Mouse (Mus musculus) lung, embryonic 16.5 days (tissue): Measurements from ENCODE around the gene Eef1akmt2. TPM values are rescaled to one million over a fixed set of nuclear protein-coding genes. Genes with fewer than 3 reads are reported as not detected.

ENCODE experiments used
- ATAC-seq: fragments of 200-750 bp; cut with Nextera tagmentation; 2 replicates; pipeline ENCODE4 v1.8.0; 2017; ENCODE audit warnings: low read depth, mild to moderate bottlenecking, moderate library complexity
- H3K27ac ChIP-seq: fragments of 300-500 bp; sonication (generic); 2 replicates; pipeline ENCODE4 v1.5.1; 2014; ENCODE audit warnings: mild to moderate bottlenecking, control low read depth, low read length
- H3K27me3 ChIP-seq: fragments of 300-500 bp; sonication (generic); 2 replicates; pipeline ENCODE4 v1.6.1; 2014; ENCODE audit warnings: low read depth, low read length, mixed read lengths; ENCODE audit not compliant: control insufficient read depth, insufficient read depth
- H3K36me3 ChIP-seq: fragments of 300-500 bp; sonication (generic); 2 replicates; pipeline ENCODE4 v1.6.1; 2014; ENCODE audit warnings: low read length; ENCODE audit not compliant: control insufficient read depth, insufficient read depth
- H3K4me1 ChIP-seq: fragments of 300-500 bp; sonication (generic); replicated peaks from 2 replicates; pipeline ENCODE4 v1.6.1; 2014; ENCODE audit warnings: low read length, mixed read lengths; ENCODE audit not compliant: control insufficient read depth, insufficient read depth
- H3K4me2 ChIP-seq: fragments of 300-500 bp; sonication (generic); 2 replicates; pipeline ENCODE4 v1.6.1; 2014; ENCODE audit warnings: low read depth, low read length, control low read depth
- H3K4me3 ChIP-seq: fragments of 300-500 bp; sonication (generic); 2 replicates; pipeline ENCODE4 v1.5.1; 2014; ENCODE audit warnings: mild to moderate bottlenecking, low read length, control low read depth
- H3K9ac ChIP-seq: fragments of 300-500 bp; sonication (generic); 2 replicates; pipeline ENCODE4 v1.6.1; 2014; ENCODE audit warnings: low read length, control low read depth
- H3K9me3 ChIP-seq: fragments of 300-500 bp; sonication (generic); 2 replicates; pipeline ENCODE4 v1.6.1; 2016; ENCODE audit warnings: low read length; ENCODE audit not compliant: control insufficient read depth
- WGBS: fragments of 180-500 bp; shearing (Covaris S2); extraction: QIAGEN DNeasy Blood & Tissue Kit; methylation state at CpG from one replicate; pipeline ENCODE4 v1.1.7; 2014; 5-methylcytosine and 5-hydroxymethylcytosine counted together
- polyA plus RNA-seq: library from polyadenylated mRNA; unstranded; fragments of >200 nt; fragmentation: Nextera tagmentation; extraction: Ambion mirVana; gene quantifications from 2 replicates; pipeline ENCODE4 v1.2.1, GENCODE M21; 2015

The Eef1akmt2 gene
- polyA plus RNA-seq, 1 experiment from 2014 or later: 60.4 TPM

DNA sequence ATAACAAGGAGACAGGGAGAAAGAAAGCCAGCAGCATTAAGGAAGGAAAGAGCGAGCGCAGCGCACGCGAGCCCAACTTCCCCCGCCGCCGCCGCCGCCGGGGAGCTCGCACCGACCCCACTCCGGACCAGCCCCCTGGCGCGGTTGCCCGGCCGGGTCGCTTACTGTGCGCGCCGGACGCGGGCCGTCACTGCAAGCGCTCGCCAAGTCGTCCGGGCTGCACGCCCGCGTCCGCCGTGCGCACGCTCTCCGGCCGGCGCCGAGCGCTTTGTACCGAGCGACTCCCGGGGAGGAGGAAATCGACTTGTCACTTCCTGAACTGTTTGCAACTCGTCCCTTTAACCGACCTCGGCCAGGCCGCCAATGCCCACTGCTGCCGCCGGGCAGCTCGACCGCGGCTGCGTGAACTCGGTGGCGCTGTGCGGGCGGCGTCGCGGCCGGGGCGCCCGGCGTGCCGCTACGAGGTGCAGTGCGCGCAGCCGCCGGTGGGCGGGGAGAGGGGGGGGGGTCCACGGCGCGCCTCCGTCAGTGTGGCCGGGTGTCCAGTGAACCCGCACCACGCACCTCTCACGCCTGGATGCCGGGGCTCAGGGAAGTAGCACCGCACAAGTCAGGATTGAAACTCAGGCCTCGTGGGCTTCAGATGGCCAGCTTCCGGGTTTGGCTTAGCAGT lies 38.9 kb downstream of the Eef1akmt2 start, which contains the start of gene Fam53b:
Gene Fam53b (minus strand): TSS at position 471 of the 673 bp plus-strand sequence.
- peak within 1 kb of the TSS; percentile 79 for H3K4me2 ChIP-seq
- peaks cover 37% of the 10 kb centered on the region for H3K4me1 ChIP-seq
- peak within 1 kb of the TSS; percentile 96 for H3K27ac ChIP-seq
- WGBS: under 1% methylated on average over 74 of the region's 85 CpGs
- H3K27me3 ChIP-seq: no peaks in the 10 kb centered on the region
- H3K4me3 ChIP-seq: peak within 1 kb of the TSS; percentile 80
- peak; percentile 66 for ATAC-seq
- H3K9ac ChIP-seq: peak within 1 kb of the TSS; percentile 94
- H3K36me3 ChIP-seq: no peaks in the 10 kb centered on the region
- no peaks in the 10 kb centered on the region for H3K9me3 ChIP-seq

DNA sequence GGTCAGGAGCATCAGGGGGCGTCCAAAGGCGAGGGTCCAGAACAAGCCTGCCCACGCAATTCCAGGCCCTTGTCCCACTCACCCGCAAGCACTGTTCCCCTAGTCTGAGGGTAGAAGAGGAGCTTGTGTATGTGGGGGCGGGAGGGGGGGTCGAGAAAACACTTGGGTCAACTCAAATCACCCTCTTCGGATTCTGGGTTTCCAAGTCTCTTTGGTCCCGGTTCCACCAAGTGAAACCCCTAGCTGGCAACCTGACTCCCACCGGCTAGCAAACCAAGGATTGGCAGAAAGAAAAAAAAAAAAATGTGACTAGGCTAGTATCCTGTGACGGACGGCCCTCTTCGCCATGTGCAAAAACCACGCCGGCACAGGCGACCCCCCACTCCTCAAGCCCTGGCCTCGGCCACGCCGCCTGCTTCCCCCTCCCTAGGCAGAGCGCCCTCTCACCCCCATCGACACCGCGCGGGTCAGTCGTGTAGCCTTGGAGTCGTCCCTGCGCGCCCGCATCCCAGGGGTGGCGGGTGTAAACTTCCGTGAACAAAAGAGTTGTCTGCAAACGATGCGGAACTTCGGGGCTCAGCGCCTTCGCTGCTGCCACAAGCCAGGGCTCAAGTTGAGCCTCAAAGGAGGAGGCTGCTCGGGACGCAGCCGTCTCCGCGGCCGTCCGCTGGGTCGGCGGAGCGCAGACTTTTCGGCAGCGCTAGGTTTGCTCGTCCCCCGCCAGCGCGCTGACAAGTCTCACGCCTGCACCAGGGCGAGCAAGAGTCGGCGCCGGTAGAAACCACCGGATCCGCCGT lies 39.7 kb downstream of the Eef1akmt2 start:
- H3K27ac ChIP-seq: peak overlapping the region; percentile 96
- H3K9ac ChIP-seq: peak overlapping the region; percentile 94
- peaks cover 44% of the 10 kb centered on the region for H3K4me1 ChIP-seq
- no peaks in the 10 kb centered on the region for H3K9me3 ChIP-seq
- H3K4me3 ChIP-seq: peak overlapping the region; percentile 80
- WGBS: under 1% methylated on average over 59 of the region's 59 CpGs
- H3K4me2 ChIP-seq: peak overlapping the region; percentile 79
- peak; percentile 29 for ATAC-seq
- H3K36me3 ChIP-seq: no peaks in the 10 kb centered on the region
- H3K27me3 ChIP-seq: no peaks in the 10 kb centered on the region

DNA sequence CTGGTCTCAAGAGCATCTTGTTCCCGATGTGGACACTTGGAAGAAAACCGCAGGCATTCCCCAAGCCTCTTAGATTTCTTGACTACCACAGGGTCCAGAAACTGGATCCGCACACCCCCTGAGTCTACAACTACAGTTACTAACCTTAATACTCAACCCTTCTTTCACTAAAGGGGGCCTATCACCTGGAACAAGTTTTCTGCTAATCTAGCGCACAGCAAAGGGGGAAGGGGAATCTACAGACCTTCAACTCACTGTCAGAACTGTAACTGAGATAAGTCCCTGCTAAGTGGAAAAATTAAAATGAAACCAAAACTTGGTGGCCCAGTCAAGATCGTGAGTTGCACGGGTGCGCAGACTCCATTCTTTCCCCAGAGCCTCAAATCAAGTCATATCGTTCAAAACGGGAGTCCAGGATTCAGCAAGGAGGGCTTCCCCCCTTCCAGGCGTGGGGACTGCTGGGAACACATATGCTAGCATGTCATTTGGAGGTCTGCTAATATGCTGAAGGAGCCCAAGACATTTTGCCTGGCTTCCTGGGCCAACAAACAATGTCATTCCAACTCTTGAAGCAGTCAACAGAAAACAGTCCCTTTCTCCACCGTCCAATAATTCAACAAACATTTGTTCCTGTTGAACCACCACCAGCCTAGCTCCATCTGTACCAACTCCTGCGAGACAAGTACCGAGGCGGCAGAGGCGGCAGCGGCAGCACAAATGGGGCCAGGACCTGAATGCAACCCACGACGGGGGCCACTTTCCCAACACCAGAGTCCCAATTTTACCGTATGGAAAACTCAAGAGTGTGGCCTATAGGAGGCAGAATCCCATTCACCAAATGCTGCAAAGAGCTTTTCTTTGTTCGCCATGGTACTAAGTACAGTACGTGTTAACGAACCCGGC lies 40.5 kb downstream of the Eef1akmt2 start:
- Histone ChIP-seq H3K36me3 (no peaks in the 10 kb centered on the region), H3K4me1 (peaks cover 44% of the 10 kb centered on the region), H3K9ac (peak overlapping the region; percentile 94), H3K27ac (peak overlapping the region; percentile 96), H3K27me3 (no peaks in the 10 kb centered on the region), H3K4me3 (peak overlapping the region; percentile 80), H3K4me2 (peak overlapping the region; percentile 79), H3K9me3 (no peaks in the 10 kb centered on the region)
- WGBS: 15% methylated on average over 23 of the region's 23 CpGs
- ATAC-seq: no peak

DNA sequence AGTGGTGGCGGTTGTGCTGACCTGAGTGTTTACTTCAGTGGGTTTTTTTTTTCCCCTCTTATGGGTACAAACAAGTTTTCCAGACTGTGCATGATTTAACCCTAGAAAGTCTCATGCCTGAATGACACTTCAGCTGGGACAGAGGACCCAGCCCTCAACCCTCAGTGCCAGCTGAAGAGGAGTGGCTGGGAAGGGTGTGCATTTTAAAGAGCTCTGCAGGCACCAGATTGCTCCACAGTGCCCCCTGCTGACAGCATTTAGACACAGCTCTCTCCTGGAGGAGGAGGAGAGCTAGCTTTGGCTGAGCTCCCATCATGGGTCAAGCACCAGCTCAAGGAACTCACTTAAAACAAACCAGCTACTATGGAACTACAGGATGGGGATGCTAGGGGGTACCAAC lies 41.6 kb downstream of the Eef1akmt2 start:
- H3K4me3 ChIP-seq: peak overlapping the region; percentile 80
- H3K9me3 ChIP-seq: no peaks in the 10 kb centered on the region
- peak overlapping the region; percentile 79 for H3K4me2 ChIP-seq
- no peaks in the 10 kb centered on the region for H3K36me3 ChIP-seq
- peaks cover 52% of the 10 kb centered on the region for H3K4me1 ChIP-seq
- peak overlapping the region; percentile 96 for H3K27ac ChIP-seq
- no peaks in the 10 kb centered on the region for H3K27me3 ChIP-seq
- peak overlapping the region; percentile 94; the same call in 1 of the 2 replicates for H3K9ac ChIP-seq
- WGBS: 43% methylated on average over 1 of the region's 1 CpGs
- peak; percentile 47 for ATAC-seq

DNA sequence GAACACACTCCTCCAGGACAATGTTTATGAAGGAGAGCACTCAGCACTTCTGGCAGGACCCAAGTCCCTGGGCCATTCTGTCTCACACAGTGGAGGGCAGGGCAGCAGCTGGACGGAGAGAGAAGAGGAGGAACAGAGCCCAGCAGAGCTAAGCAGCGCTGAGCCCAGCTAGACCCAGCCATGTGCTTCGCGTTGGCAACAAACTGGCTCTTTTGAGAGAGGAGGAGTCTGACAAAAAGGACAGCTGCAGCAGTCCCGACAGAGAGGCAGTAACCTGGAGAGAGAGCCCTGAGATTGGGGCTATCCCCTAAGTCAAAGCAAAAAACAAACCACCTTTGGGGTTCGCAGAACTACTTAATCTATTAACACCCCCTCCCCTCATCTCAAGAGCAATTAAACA lies 42.1 kb downstream of the Eef1akmt2 start:
- Histone ChIP-seq H3K9ac (peak overlapping the region; percentile 56), H3K4me1 (peaks cover 55% of the 10 kb centered on the region)
- 0 out of 2 replicates have a peak, but pooled peaks have one; percentile 13 for ATAC-seq

DNA sequence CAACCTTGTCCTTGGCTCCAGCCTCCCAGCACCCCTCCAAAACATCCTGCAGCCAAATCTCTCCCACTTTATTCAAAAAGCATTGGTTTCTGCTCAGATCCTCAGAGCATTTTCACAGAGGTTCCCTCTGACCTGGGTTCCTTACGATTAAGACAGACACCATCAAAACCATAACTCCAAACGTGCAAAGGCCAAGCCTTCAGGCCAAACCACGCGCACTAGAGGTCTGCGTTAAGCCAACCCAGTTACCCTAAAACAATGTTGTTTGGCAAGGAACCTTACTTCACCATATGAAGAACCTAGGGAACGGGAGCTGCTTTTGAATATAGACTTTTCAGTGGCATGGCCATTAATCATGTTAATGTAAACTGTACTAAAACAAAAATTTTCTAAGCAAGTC lies 42.8 kb downstream of the Eef1akmt2 start:
- Histone ChIP-seq H3K27me3 (no peaks in the 10 kb centered on the region), H3K27ac (peak overlapping the region; percentile 96), H3K9me3 (no peaks in the 10 kb centered on the region), H3K4me1 (peaks cover 55% of the 10 kb centered on the region), H3K36me3 (no peaks in the 10 kb centered on the region), H3K9ac (peak overlapping the region; percentile 56), H3K4me2 (peak overlapping the region; percentile 43), H3K4me3 (0 out of 2 replicates have a peak overlapping the region, but pooled peaks have one; percentile 10)
- ATAC-seq: no peak
- WGBS: 39% methylated on average over 6 of the region's 6 CpGs

More for the DNA sequence above, 42.1 kb downstream of the Eef1akmt2 start:
- 25% methylated on average over 6 of the region's 6 CpGs for WGBS
- H3K36me3 ChIP-seq: no peaks in the 10 kb centered on the region
- H3K27ac ChIP-seq: peak overlapping the region; percentile 96
- peak overlapping the region; percentile 41 for H3K4me2 ChIP-seq
- H3K9me3 ChIP-seq: no peaks in the 10 kb centered on the region
- H3K27me3 ChIP-seq: no peaks in the 10 kb centered on the region
- H3K4me3 ChIP-seq: peak overlapping the region; percentile 80

DNA sequence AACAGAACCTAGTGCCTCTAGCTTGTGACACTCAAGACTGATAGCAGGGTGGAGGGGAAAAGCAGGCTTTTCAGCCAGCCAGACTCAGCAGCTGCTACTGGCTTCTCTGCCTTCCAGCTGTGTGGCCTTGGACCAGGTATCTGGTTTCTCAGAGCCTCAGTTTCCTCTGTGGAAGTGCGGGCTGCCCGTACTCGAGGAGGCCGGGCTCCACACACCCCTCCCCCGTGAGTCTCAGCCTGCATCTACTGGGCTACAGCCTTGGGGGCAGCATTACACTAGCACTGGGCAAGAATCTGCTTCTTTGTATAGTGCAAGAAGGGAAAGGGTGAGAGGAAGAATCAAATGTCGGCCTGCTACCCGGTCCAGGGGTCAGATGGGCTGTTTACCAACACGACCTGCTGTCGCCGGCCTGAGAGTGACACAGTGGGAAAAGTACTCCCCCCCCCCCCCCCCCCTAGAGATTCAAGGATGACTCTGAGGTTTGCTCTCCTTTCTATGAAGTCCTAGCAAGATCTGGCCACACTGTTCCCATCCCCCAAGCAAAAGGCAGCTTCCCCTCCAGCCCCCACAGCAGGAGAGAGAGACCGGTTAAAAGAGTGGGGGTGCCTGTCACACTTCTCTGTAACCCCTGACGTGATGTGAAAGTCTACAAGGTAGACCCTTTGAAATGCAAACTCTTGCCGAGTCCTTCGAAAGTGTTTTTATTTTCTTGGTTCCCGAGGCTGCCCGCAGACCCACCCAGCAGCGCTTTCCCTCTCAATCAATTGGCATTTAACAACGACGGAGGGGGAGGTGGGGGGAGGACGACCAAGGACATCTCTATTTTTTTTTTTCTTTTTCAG lies 43.4 kb downstream of the Eef1akmt2 start:
- 9% methylated on average over 20 of the region's 20 CpGs for WGBS
- H3K9ac ChIP-seq: peak overlapping the region; percentile 56
- peak; percentile 34; the same call in 1 of the 2 replicates for ATAC-seq
- no peaks in the 10 kb centered on the region for H3K9me3 ChIP-seq
- 0 out of 2 replicates have a peak overlapping the region, but pooled peaks have one; percentile 10 for H3K4me3 ChIP-seq
- H3K36me3 ChIP-seq: no peaks in the 10 kb centered on the region
- peaks cover 56% of the 10 kb centered on the region for H3K4me1 ChIP-seq
- no peaks in the 10 kb centered on the region for H3K27me3 ChIP-seq
- peak overlapping the region; percentile 96 for H3K27ac ChIP-seq
- peak overlapping the region; percentile 43 for H3K4me2 ChIP-seq
